Mouse (Mus musculus): ENCODE data around the gene Cfap46. TPM values are rescaled to one million over a fixed set of nuclear protein-coding genes. Genes with fewer than 3 reads are reported as not detected.

Cfap46 gene
- polyA plus RNA-seq, 1 experiment from 2014 or later, result 2.7 TPM

DNA sequence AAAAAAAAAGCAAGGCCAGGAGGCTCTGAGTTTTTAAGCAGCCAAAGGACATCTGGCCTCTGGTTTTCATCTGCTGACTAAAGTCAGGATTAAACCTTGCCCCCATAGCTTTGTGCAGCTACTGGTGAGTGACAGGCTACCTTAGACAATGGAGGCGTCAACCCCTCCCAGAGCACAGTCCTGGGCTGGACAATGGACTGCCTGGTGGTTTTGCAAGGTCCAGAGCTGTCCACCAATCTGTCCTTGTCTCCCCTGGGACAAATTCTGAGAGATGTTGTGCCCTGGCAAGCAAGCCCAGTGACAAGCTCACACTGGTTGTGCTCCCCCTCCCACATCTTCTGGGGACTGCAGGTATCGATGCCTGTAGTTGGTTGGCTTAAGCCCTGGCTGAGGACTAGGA, 132.1 kb downstream of the Cfap46 start:
- Histone ChIP-seq H3K4me3 (ENCODE audit: low read length) (no peak overlapping the region), H3K9ac (ENCODE audit: low read length) (no peak overlapping the region), H3K4me2 (ENCODE audit: low read depth, low read length) (no peak overlapping the region), H3K9me3 (ENCODE audit: control insufficient read depth, low read length) (no peaks in the 10 kb centered on the region), H3K36me3 (ENCODE audit: control insufficient read depth, insufficient read depth, low read length) (no peaks in the 10 kb centered on the region), H3K27me3 (ENCODE audit: control insufficient read depth, insufficient read depth, low read depth, low read length) (no peaks in the 10 kb centered on the region), H3K4me1 (replicated peaks; ENCODE audit: control insufficient read depth, insufficient read depth, low read length) (no peaks in the 10 kb centered on the region), H3K27ac (ENCODE audit: low read length) (no peak overlapping the region)
- WGBS, result 81% methylated on average over 2 of the region's 2 CpGs
- no peak for ATAC-seq (ENCODE audit: low read depth)

Other genes with a start within 250 kb of the Cfap46 start
- 0.15 TPM in 1 of 2 replicates, not detected in the other for gene Nkx6-2, start 101.0 kb downstream of the Cfap46 start, polyA plus RNA-seq (2015; fragmentation: Nextera tagmentation; extraction: Ambion mirVana)
- 0.70 TPM in 1 of 2 replicates, not detected in the other for gene Adgra1, start 150.4 kb upstream of the Cfap46 start, polyA plus RNA-seq (2015; fragmentation: Nextera tagmentation; extraction: Ambion mirVana)
- 1.1 and 1.8 TPM in 2 replicates for gene Kndc1, start 210.9 kb upstream of the Cfap46 start, polyA plus RNA-seq (2015; fragmentation: Nextera tagmentation; extraction: Ambion mirVana)

All from lung, embryonic 16.5 days (tissue).